Mouse (Mus musculus) retina, postnatal 7 days (tissue): Measurements from ENCODE around the gene Ppp1r1a.

Experiments used
- DNase-seq: peaks from one replicate; pipeline ENCODE4 v3.0.0-alpha.2; 2012; ENCODE audit warnings: low read depth, low spot score

Gene Ppp1r1a

GRCm38 (mm10) chr15:103514914-103515313 is 22.9 kb downstream of the Ppp1r1a start:
- no peak for DNase-seq

DNA sequence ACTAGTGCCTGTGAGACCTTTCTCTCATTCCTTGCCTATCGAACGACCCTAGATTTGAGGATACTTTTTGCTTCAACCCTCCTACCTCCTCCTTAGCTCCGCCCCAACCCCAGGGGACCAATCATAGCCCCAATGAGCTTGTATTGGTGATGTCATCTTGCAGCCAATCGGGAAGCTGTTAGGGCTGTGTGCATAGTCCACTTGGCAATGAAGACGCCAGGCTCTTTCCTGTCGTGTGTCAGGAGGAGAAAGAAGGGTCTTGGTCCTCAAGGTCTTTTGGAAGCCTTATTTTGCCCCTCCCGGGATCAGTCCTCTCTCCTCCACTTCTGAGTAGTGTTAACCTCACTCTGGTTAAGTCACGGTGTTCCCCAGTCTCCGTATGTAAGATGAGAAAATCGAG is 23.7 kb downstream of the Ppp1r1a start:
- DNase-seq = no peak

DNA sequence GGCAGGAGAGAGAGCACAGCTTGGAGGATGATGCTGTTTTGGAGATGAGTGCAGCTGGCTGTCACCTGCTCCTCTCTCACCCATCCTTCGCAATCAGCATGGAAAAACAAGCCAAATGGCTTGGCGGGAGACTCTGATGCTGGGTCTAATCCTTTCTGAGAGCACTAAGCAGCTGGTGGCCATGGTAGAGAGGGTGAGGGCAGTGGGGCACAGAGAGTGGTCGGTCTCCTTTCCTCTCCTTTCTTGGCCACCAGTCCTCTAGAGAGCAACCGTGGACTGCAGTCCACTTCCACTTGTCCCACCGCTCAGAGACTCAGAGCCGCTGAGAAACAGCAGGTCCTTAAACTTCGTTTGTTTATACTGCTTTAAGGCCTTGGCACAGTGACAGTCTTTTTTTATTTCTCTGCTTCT is 24.2 kb downstream of the Ppp1r1a start:
- DNase-seq = no peak

- no peak for DNase-seq
Observed at GRCm38 (mm10) chr15:103511652-103512051, 26.2 kb downstream of the Ppp1r1a start.

- no peak for DNase-seq
Observed at GRCm38 (mm10) chr15:103509317-103509716, 28.5 kb downstream of the Ppp1r1a start.

DNA sequence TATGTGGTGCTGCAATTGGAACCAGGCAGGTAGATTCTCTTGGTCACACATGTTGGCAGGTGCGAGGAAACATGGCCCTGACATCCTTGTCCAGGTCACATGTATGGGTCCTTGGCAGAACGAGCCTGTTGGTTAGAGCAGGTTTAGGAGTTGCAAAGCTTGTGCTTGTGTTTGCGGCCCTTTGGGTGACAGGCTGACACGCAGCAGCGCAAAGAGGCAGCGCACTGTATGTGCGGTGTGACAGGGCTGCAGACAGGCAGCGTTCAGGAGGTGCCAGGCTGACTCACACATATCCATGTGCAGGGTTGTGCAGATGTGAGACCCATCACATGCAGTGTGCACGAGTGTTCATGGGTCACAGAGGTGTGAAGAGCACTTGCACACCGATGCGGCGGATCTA is 34.1 kb downstream of the Ppp1r1a start:
- DNase-seq = no peak

- DNase-seq = no peak
Observed at GRCm38 (mm10) chr15:103503251-103503600, 34.6 kb downstream of the Ppp1r1a start.

DNA sequence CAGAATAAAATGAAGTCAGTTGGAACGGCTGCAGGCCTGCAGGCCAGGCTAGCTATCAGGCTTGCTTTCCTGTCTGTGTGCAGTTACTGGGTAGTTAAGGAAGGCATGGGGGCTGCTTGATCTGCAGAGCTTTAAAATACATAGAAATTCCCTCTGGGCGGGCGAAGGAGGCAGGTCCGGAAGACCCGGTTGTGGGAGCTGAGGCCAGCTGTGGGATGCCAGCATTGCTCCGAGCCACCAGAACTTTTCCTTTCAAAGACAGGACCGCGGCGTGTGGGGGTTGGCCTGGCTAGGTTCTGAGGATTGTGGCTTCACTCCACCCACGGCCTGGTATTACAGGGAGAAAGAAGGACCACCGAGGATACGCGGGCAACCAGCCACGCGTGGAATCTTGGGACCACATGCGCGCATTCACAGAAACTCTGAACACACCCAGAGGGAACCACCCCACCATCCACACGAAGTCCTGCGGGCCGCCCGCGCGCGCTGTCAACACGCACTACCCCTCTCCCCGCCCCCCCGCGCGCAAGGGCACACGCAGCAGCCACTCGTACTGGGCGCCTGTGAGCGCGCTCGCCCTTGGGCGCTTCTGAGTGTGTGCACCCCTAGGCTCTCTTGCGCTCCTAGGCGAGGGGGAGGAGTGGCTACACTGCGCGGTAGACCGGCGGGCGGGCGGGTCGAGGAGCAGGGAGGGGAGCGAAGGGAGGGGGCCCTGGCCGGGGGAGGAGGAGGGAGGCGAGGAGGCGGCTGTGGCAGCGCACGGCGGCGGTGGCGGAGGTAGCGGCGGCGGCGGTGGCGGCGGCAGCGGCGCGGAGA is 35.2 kb downstream of the Ppp1r1a start, which contains the start of gene Pde1b:
Gene Pde1b (plus strand): TSS at position 600 of the 816 bp plus-strand sequence.
- DNase-seq = peak; percentile 67

GRCm38 (mm10) chr15:103501186-103501585 is 36.6 kb downstream of the Ppp1r1a start:
- DNase-seq = no peak

GRCm38 (mm10) chr15:103500723-103501122 is 37.1 kb downstream of the Ppp1r1a start:
- no peak for DNase-seq

- DNase-seq = no peak
Observed at GRCm38 (mm10) chr15:103498157-103498556, 39.6 kb downstream of the Ppp1r1a start.

- DNase-seq = no peak
Observed at GRCm38 (mm10) chr15:103496204-103497140, 41.3 kb downstream of the Ppp1r1a start.

DNA sequence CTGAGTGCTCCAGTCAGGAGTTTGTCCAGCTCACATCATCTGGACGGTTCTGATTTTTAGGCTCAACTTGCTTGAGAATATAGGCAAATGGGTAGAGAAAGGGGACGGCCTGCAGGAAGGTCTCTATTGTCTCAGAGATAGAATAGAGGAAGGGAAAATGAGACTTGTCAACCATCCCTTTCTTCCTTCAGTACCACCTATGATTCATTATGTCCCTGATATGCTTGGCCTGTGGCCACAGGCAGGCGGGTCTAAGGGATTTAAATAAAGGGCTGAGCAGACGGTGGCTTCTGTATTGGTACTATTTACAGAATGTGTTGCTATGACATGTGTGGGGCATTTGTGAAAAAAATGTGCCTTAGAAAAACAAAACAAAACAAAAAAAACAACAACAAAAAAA is 49.5 kb downstream of the Ppp1r1a start:
- DNase-seq = no peak

- no peak for DNase-seq
Observed at GRCm38 (mm10) chr15:103486658-103487057, 51.1 kb downstream of the Ppp1r1a start.

- no peak for DNase-seq
Observed at GRCm38 (mm10) chr15:103485106-103485505, 52.7 kb downstream of the Ppp1r1a start.

DNA sequence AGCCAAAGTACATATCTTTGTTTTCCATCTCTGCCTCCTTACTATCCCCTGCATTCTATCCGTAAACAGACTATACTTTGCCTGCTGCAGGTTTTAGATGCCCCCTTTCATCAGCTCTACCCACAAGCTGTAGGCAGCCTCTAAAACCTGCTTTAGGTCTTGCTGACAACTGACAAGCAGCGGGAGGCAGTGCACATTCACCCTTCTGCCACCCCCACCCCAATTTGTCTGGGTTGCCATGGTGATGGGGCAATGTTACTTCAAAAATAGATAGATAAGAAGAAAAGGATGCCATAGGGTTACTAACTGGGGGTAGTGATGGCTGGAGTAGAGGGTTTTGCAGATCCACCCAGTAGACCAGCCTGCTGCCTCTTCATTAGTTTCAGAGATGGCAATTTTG is 53.3 kb downstream of the Ppp1r1a start:
- no peak for DNase-seq

DNA sequence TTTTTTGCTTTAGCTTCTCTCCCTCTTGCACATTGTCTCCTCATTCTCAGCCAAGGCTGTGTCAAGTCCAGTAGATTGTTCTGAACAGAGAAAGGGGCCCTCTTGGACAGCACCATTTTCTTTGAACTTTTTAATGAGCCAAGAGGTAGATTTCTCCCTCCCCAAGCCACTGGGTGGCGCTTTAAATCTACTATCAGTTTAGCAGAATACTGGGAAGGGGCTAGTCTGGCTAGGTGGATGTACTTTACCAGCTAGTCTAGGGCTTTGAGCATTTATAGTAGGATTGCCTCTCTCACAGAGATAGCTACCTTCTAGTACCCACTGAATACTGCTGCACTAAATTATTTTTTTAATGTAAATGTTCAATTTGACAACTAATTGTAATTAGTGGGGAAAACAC is 55.3 kb downstream of the Ppp1r1a start:
- no peak for DNase-seq
